Mouse (Mus musculus) G1E (cell line): ENCODE results near the gene Ipo5.

Experiments used
- CTCF ChIP-seq: IDR thresholded peaks from 2 replicates; pipeline ENCODE4 v1.5.1; 2012; ENCODE audit warnings: low read depth, low read length, inconsistent platforms, mixed read lengths
- GATA1 ChIP-seq: IDR thresholded peaks from 2 replicates; pipeline ENCODE4 v1.6.1; 2012; ENCODE audit warnings: borderline replicate concordance, low read length, inconsistent platforms, mixed read lengths
- GATA2 ChIP-seq: IDR thresholded peaks from 2 replicates; pipeline ENCODE4 v1.6.1; 2012; ENCODE audit warnings: low read depth, low read length, inconsistent platforms, borderline replicate concordance
- TAL1 ChIP-seq: conservative IDR thresholded peaks from 2 replicates; pipeline ENCODE4 v1.6.1; 2012; ENCODE audit warnings: low read depth, low read length, inconsistent platforms, mixed read lengths

GRCm38 (mm10) chr14:120877147-120877546, 33.9 kb upstream of the Ipo5 start:
- TF ChIP-seq CTCF (no peak), GATA1 (no peak), GATA2 (no peak), TAL1 (no peak)
